Mouse (Mus musculus): Measurements from ENCODE around the gene Tdrd7. TPM values are rescaled to one million over a fixed set of nuclear protein-coding genes. Genes with fewer than 3 reads are reported as not detected.

The Tdrd7 gene
- polyA plus RNA-seq (2015; fragmentation: Nextera tagmentation; extraction: Ambion mirVana) = 28.6 and 30.0 TPM in 2 replicates

GRCm38 (mm10) chr4:45964771-45965439, at the start of gene Tdrd7:
Gene Tdrd7 (plus strand): TSS chr4:45965334.
- no peak for ATAC-seq (ENCODE audit: low FRiP score, low read depth)
- H3K4me3 ChIP-seq = no peak within 1 kb of the TSS
- H3K9me3 ChIP-seq = no peaks in the 10 kb centered on the region
- WGBS = 79% methylated on average over 10 of the region's 10 CpGs
- H3K27me3 ChIP-seq = no peaks in the 10 kb centered on the region
- no peak within 1 kb of the TSS for H3K27ac ChIP-seq (replicated peaks)
- no peak within 1 kb of the TSS for H3K9ac ChIP-seq
- H3K4me2 ChIP-seq = no peak within 1 kb of the TSS
- H3K36me3 ChIP-seq = no peaks in the 10 kb centered on the region
- peaks cover 9% of the 10 kb centered on the region for H3K4me1 ChIP-seq (replicated peaks)

- H3K4me1 ChIP-seq (replicated peaks) = no peaks in the 10 kb centered on the region
- H3K4me2 ChIP-seq = no peak overlapping the region
- H3K36me3 ChIP-seq = no peaks in the 10 kb centered on the region
- ATAC-seq (ENCODE audit: low FRiP score, low read depth) = no peak
- H3K9me3 ChIP-seq = no peaks in the 10 kb centered on the region
- no peak overlapping the region for H3K4me3 ChIP-seq
- no peak overlapping the region for H3K9ac ChIP-seq
- H3K27ac ChIP-seq (replicated peaks) = no peak overlapping the region
- 46% methylated on average over 7 of the region's 7 CpGs for WGBS
- H3K27me3 ChIP-seq = no peaks in the 10 kb centered on the region
Measured at GRCm38 (mm10) chr4:45917091-45917490, 48.0 kb upstream of the Tdrd7 start.

GRCm38 (mm10) chr4:45921663-45922435, 43.3 kb upstream of the Tdrd7 start:
- WGBS = 89% methylated on average over 10 of the region's 10 CpGs
- Histone ChIP-seq H3K36me3 (no peaks in the 10 kb centered on the region), H3K27me3 (no peaks in the 10 kb centered on the region), H3K9me3 (no peaks in the 10 kb centered on the region), H3K4me3 (no peak overlapping the region), H3K4me2 (no peak overlapping the region), H3K9ac (no peak overlapping the region), H3K27ac (replicated peaks) (no peak overlapping the region), H3K4me1 (replicated peaks) (no peaks in the 10 kb centered on the region)
- ATAC-seq (ENCODE audit: low FRiP score, low read depth) = no peak

- Histone ChIP-seq H3K9ac (no peak overlapping the region), H3K4me2 (no peak overlapping the region), H3K36me3 (no peaks in the 10 kb centered on the region), H3K4me3 (no peak overlapping the region), H3K27ac (replicated peaks) (no peak overlapping the region), H3K9me3 (no peaks in the 10 kb centered on the region), H3K27me3 (no peaks in the 10 kb centered on the region), H3K4me1 (replicated peaks) (no peaks in the 10 kb centered on the region)
- ATAC-seq (ENCODE audit: low FRiP score, low read depth) = no peak
- WGBS = 91% methylated on average over 4 of the region's 4 CpGs
Measured at GRCm38 (mm10) chr4:45924011-45924410, 41.1 kb upstream of the Tdrd7 start.

- Histone ChIP-seq H3K27ac (replicated peaks) (no peak overlapping the region), H3K4me1 (replicated peaks) (no peaks in the 10 kb centered on the region), H3K27me3 (no peaks in the 10 kb centered on the region), H3K36me3 (no peaks in the 10 kb centered on the region), H3K9ac (no peak overlapping the region), H3K4me2 (no peak overlapping the region), H3K4me3 (no peak overlapping the region), H3K9me3 (no peaks in the 10 kb centered on the region)
- 80% methylated on average over 4 of the region's 4 CpGs for WGBS
- no peak for ATAC-seq (ENCODE audit: low FRiP score, low read depth)
Measured at GRCm38 (mm10) chr4:45928561-45928960, 36.6 kb upstream of the Tdrd7 start.

GRCm38 (mm10) chr4:45941628-45942044, 23.5 kb upstream of the Tdrd7 start:
- 29% methylated on average over 13 of the region's 13 CpGs for WGBS
- Histone ChIP-seq H3K27ac (replicated peaks) (no peak overlapping the region), H3K9me3 (no peaks in the 10 kb centered on the region), H3K36me3 (no peaks in the 10 kb centered on the region), H3K4me3 (no peak overlapping the region), H3K27me3 (no peaks in the 10 kb centered on the region), H3K9ac (no peak overlapping the region), H3K4me2 (no peak overlapping the region), H3K4me1 (replicated peaks) (no peaks in the 10 kb centered on the region)
- no peak for ATAC-seq (ENCODE audit: low FRiP score, low read depth)

GRCm38 (mm10) chr4:45947729-45948128, 17.4 kb upstream of the Tdrd7 start:
- no peaks in the 10 kb centered on the region for H3K4me1 ChIP-seq (replicated peaks)
- H3K9ac ChIP-seq = no peak overlapping the region
- H3K36me3 ChIP-seq = no peaks in the 10 kb centered on the region
- no peak overlapping the region for H3K4me3 ChIP-seq
- H3K27ac ChIP-seq (replicated peaks) = no peak overlapping the region
- H3K27me3 ChIP-seq = no peaks in the 10 kb centered on the region
- 80% methylated on average over 8 of the region's 8 CpGs for WGBS
- no peak for ATAC-seq (ENCODE audit: low FRiP score, low read depth)
- H3K4me2 ChIP-seq = no peak overlapping the region
- H3K9me3 ChIP-seq = no peaks in the 10 kb centered on the region

- H3K9me3 ChIP-seq = no peaks in the 10 kb centered on the region
- no peak for ATAC-seq (ENCODE audit: low FRiP score, low read depth)
- 89% methylated on average over 7 of the region's 7 CpGs for WGBS
Measured at GRCm38 (mm10) chr4:45949109-45949848, 15.9 kb upstream of the Tdrd7 start.

GRCm38 (mm10) chr4:45951830-45952229, 13.3 kb upstream of the Tdrd7 start:
- Histone ChIP-seq H3K27ac (replicated peaks) (no peak overlapping the region), H3K27me3 (no peaks in the 10 kb centered on the region), H3K9ac (no peak overlapping the region), H3K4me2 (no peak overlapping the region), H3K4me1 (replicated peaks) (no peaks in the 10 kb centered on the region), H3K4me3 (no peak overlapping the region), H3K9me3 (no peaks in the 10 kb centered on the region), H3K36me3 (no peaks in the 10 kb centered on the region)
- 95% methylated on average over 18 of the region's 18 CpGs for WGBS
- no peak for ATAC-seq (ENCODE audit: low FRiP score, low read depth)

More at GRCm38 (mm10) chr4:45949109-45949848, 15.9 kb upstream of the Tdrd7 start:
- H3K27ac ChIP-seq (replicated peaks) = no peak overlapping the region
- H3K36me3 ChIP-seq = no peaks in the 10 kb centered on the region
- H3K4me1 ChIP-seq (replicated peaks) = no peaks in the 10 kb centered on the region
- H3K9ac ChIP-seq = no peak overlapping the region
- no peak overlapping the region for H3K4me2 ChIP-seq
- no peak overlapping the region for H3K4me3 ChIP-seq
- no peaks in the 10 kb centered on the region for H3K27me3 ChIP-seq

GRCm38 (mm10) chr4:45953025-45953919, 11.9 kb upstream of the Tdrd7 start:
- Histone ChIP-seq H3K9ac (no peak overlapping the region), H3K4me1 (replicated peaks) (no peaks in the 10 kb centered on the region), H3K4me3 (no peak overlapping the region), H3K27me3 (no peaks in the 10 kb centered on the region), H3K9me3 (no peaks in the 10 kb centered on the region), H3K27ac (replicated peaks) (no peak overlapping the region), H3K4me2 (no peak overlapping the region), H3K36me3 (no peaks in the 10 kb centered on the region)
- no peak for ATAC-seq (ENCODE audit: low FRiP score, low read depth)
- WGBS = 92% methylated on average over 23 of the region's 23 CpGs

GRCm38 (mm10) chr4:45955235-45955634, 9.9 kb upstream of the Tdrd7 start:
- ATAC-seq (ENCODE audit: low FRiP score, low read depth) = no peak
- H3K9ac ChIP-seq = no peak overlapping the region
- no peaks in the 10 kb centered on the region for H3K4me1 ChIP-seq (replicated peaks)
- H3K4me3 ChIP-seq = no peak overlapping the region
- H3K36me3 ChIP-seq = no peaks in the 10 kb centered on the region
- H3K27ac ChIP-seq (replicated peaks) = no peak overlapping the region
- no peaks in the 10 kb centered on the region for H3K9me3 ChIP-seq
- H3K4me2 ChIP-seq = no peak overlapping the region
- WGBS = 82% methylated on average over 4 of the region's 4 CpGs
- no peaks in the 10 kb centered on the region for H3K27me3 ChIP-seq
